Mouse (Mus musculus) layer of hippocampus, adult 2 months (tissue): Measurements from ENCODE around the gene Smad6. TPM values are rescaled to one million over a fixed set of nuclear protein-coding genes. Genes with fewer than 3 reads are reported as not detected.

ENCODE experiments used
- DNase-seq, 2 experiments: peaks; one replicate each; pipeline ENCODE4 v3.0.0; 2022; ENCODE audit warnings: low spot score in 2 of 2
- H3K27ac ChIP-seq: fragments of 200-600 bp; 2 replicates; pipeline ENCODE4 v1.8.1; 2022
- H3K4me3 ChIP-seq: fragments of 200-600 bp; 2 replicates; pipeline ENCODE4 v1.8.1; 2022; ENCODE audit warnings: mild to moderate bottlenecking
- CTCF ChIP-seq: fragments of 200-600 bp; conservative IDR thresholded peaks from 2 replicates; pipeline ENCODE4 v1.8.1; 2022; ENCODE audit warnings: antibody characterized with exemption, mild to moderate bottlenecking, moderate library complexity
- total RNA-seq, 2 experiments: library from RNA; stranded (reverse); gene quantifications; 2 replicates each; pipeline ENCODE4 v1.2.3; 2021

Smad6 gene
- total RNA-seq, 2 experiments from 2014 or later = 2.1 to 2.3 TPM

GRCm38 (mm10) chr9:63974258-63975023, 47.4 kb downstream of the Smad6 start:
- TF ChIP-seq CTCF = no peak
- H3K4me3 ChIP-seq = no peak overlapping the region
- H3K27ac ChIP-seq = no peak overlapping the region
- DNase-seq = no peak

GRCm38 (mm10) chr9:63973662-63974190, 48.1 kb downstream of the Smad6 start:
- no peak overlapping the region for H3K4me3 ChIP-seq
- TF ChIP-seq CTCF = no peak
- H3K27ac ChIP-seq = no peak overlapping the region
- DNase-seq = no peak

- no peak for DNase-seq
- no peak overlapping the region for H3K4me3 ChIP-seq
- no peak overlapping the region for H3K27ac ChIP-seq
- TF ChIP-seq CTCF = no peak
Measured at GRCm38 (mm10) chr9:63972576-63973290, 49.1 kb downstream of the Smad6 start.

- no peak for TF ChIP-seq CTCF
- H3K4me3 ChIP-seq = no peak overlapping the region
- DNase-seq = no peak
- H3K27ac ChIP-seq = no peak overlapping the region
Measured at GRCm38 (mm10) chr9:63971557-63971956, 50.3 kb downstream of the Smad6 start.

- Histone ChIP-seq H3K27ac (peak overlapping the region; percentile 11; the same call in 1 of the 2 replicates), H3K4me3 (no peak overlapping the region)
- DNase-seq = no peak
- no peak for TF ChIP-seq CTCF
Measured at GRCm38 (mm10) chr9:63970836-63971235, 51.0 kb downstream of the Smad6 start.

- DNase-seq = no peak
- H3K4me3 ChIP-seq = no peak overlapping the region
- peak overlapping the region; percentile 11; the same call in 1 of the 2 replicates for H3K27ac ChIP-seq
- no peak for TF ChIP-seq CTCF
Measured at GRCm38 (mm10) chr9:63970388-63970787, 51.5 kb downstream of the Smad6 start.

- no peak for TF ChIP-seq CTCF
- no peak for DNase-seq
- Histone ChIP-seq H3K27ac (no peak overlapping the region), H3K4me3 (no peak overlapping the region)
Measured at GRCm38 (mm10) chr9:63969467-63969866, 52.4 kb downstream of the Smad6 start.

GRCm38 (mm10) chr9:63968592-63968991, 53.3 kb downstream of the Smad6 start:
- no peak overlapping the region for H3K27ac ChIP-seq
- DNase-seq = peak; percentile 30 to 37
- H3K4me3 ChIP-seq = no peak overlapping the region
- TF ChIP-seq CTCF = no peak

GRCm38 (mm10) chr9:63967408-63968172, 54.3 kb downstream of the Smad6 start:
- no peak for TF ChIP-seq CTCF
- no peak overlapping the region for H3K27ac ChIP-seq
- no peak overlapping the region for H3K4me3 ChIP-seq
- DNase-seq = no peak

- Histone ChIP-seq H3K4me3 (no peak overlapping the region), H3K27ac (no peak overlapping the region)
- TF ChIP-seq CTCF = no peak
- no peak for DNase-seq
Measured at GRCm38 (mm10) chr9:63965579-63965981, 56.3 kb downstream of the Smad6 start.

GRCm38 (mm10) chr9:63961881-63962280, 60.0 kb downstream of the Smad6 start:
- no peak overlapping the region for H3K4me3 ChIP-seq
- H3K27ac ChIP-seq = no peak overlapping the region
- DNase-seq = no peak
- TF ChIP-seq CTCF = no peak

GRCm38 (mm10) chr9:63960829-63961185, 61.1 kb downstream of the Smad6 start:
- Histone ChIP-seq H3K4me3 (no peak overlapping the region), H3K27ac (peak overlapping the region; percentile 12; the same call in 1 of the 2 replicates)
- no peak for TF ChIP-seq CTCF
- no peak for DNase-seq
